Comparison of ENCODE assay signal across 23 mouse cellular contexts in genomic region chr7:29088817-29089216, GRCm38 (mm10). TPM values are rescaled to one million over a fixed set of nuclear protein-coding genes. Genes with fewer than 3 reads are reported as not detected.
DNase-seq lines count a peak whose midpoint lies in the region; ATAC-seq and TF ChIP-seq lines count a peak whose summit lies in the region.
"Had no signal": no experiment of that assay in that cellular context is flagged by ENCODE, and none has a peak within 500 bp of the region (broad histone marks: within the 10 kb centered on the region; RNA-seq: fewer than 3 reads in every experiment).

No protein-coding gene starts in this region.

- H3K27me3 ChIP-seq in forebrain, postnatal 0 days (ENCODE audit: insufficient read depth, low read length): no peaks in the 10 kb centered on the region
- no peaks in the 10 kb centered on the region for H3K27me3 ChIP-seq in forebrain, embryonic 10.5 days (ENCODE audit: poor library complexity, severe bottlenecking)
- H3K27me3 ChIP-seq in cerebellum, adult 2 months (ENCODE audit: control insufficient read depth, insufficient read depth, low read length): no peaks in the 10 kb centered on the region
- H3K27me3 ChIP-seq: limb, embryonic 12.5 days; stomach, embryonic 15.5 days had no signal

- no peak overlapping the region for H3K4me2 ChIP-seq in forebrain, postnatal 0 days (ENCODE audit: low read depth)
- H3K4me2 ChIP-seq: limb, embryonic 12.5 days; liver, embryonic 13.5 days; lung, embryonic 14.5 days; stomach, embryonic 15.5 days had no signal

- no peak overlapping the region for H3K4me3 ChIP-seq in forebrain, postnatal 0 days (ENCODE audit: low read depth, low read length)
- H3K4me3 ChIP-seq in forebrain, embryonic 10.5 days: no peak overlapping the region
- H3K4me3 ChIP-seq in cerebellum, adult 2 months (replicated peaks; ENCODE audit: insufficient read depth, low read depth, low read length): no peak overlapping the region
- H3K4me3 ChIP-seq: heart, embryonic 10.5 days; limb, embryonic 12.5 days; liver, embryonic 13.5 days; stomach, embryonic 15.5 days had no signal

- DNase-seq in forebrain, postnatal 0 days: peak; percentile 24
- DNase-seq in forebrain, embryonic 10.5 days (ENCODE audit: extremely low spot score, low spot score): no peak
- DNase-seq in left cerebral cortex, adult 18-20 months (ENCODE audit: low spot score in 2 of 2): peak; percentile 56 to 80
- no peak for DNase-seq in left cerebral cortex, postnatal 4 days
- peak; percentile 30 to 63 for DNase-seq in left cerebral cortex, adult 8-10 months (ENCODE audit: low spot score in 2 of 2)
- DNase-seq in right cerebral cortex, postnatal 25 days: peak; percentile 58
- no peak for DNase-seq in gastrocnemius, postnatal 10 days
- no peak for DNase-seq in cerebellum, adult 2 months
- DNase-seq: adrenal gland, postnatal 10 days; cerebellum, adult 11 months; cerebellum, postnatal 14 days; embryo, embryonic 11 days; heart, postnatal 10 days; kidney, adult 2 months; kidney, postnatal 25 days; liver, embryonic 13.5 days; lung, embryonic 14.5 days; lung, postnatal 4 days; retina, postnatal 1 day had no signal

- peak; percentile 32; the same call in 1 of the 2 replicates for ATAC-seq in forebrain, postnatal 0 days
- ATAC-seq: Patski had no signal

- H3K36me3 ChIP-seq in forebrain, postnatal 0 days (ENCODE audit: insufficient read depth): no peaks in the 10 kb centered on the region
- no peaks in the 10 kb centered on the region for H3K36me3 ChIP-seq in forebrain, embryonic 10.5 days (replicated peaks)
- H3K36me3 ChIP-seq: heart, embryonic 10.5 days; liver, embryonic 13.5 days; stomach, embryonic 15.5 days had no signal

- H3K9ac ChIP-seq in forebrain, postnatal 0 days: no peak overlapping the region
- H3K9ac ChIP-seq: limb, embryonic 12.5 days; liver, embryonic 13.5 days; lung, embryonic 14.5 days; stomach, embryonic 15.5 days had no signal

- 64% methylated on average over 6 of the region's 6 CpGs for WGBS in forebrain, postnatal 0 days
- 85% methylated on average over 6 of the region's 6 CpGs for WGBS in forebrain, embryonic 10.5 days
- WGBS in cerebellum, adult 2 months: 72% methylated on average over 6 of the region's 6 CpGs

- TF ChIP-seq POLR2A in cerebellum, adult 2 months (IDR thresholded peaks at IDR 0.05; ENCODE audit: borderline replicate concordance, insufficient read depth, low read length): no peak

- no peak for TF ChIP-seq CTCF in forebrain, postnatal 0 days (IDR thresholded peaks at IDR 0.05; ENCODE audit: low read depth)
- TF ChIP-seq CTCF in cerebellum, adult 2 months (IDR thresholded peaks at IDR 0.05; ENCODE audit: borderline replicate concordance, insufficient read depth, low read depth, low read length): no peak

- H3K9me3 ChIP-seq in forebrain, postnatal 0 days (ENCODE audit: low read length): no peaks in the 10 kb centered on the region
- H3K9me3 ChIP-seq in forebrain, embryonic 10.5 days: no peaks in the 10 kb centered on the region
- H3K9me3 ChIP-seq: heart, embryonic 10.5 days; limb, embryonic 12.5 days; liver, embryonic 13.5 days; stomach, embryonic 15.5 days had no signal

- H3K27ac ChIP-seq in forebrain, postnatal 0 days (ENCODE audit: low read depth, low read length): no peak overlapping the region
- H3K27ac ChIP-seq in forebrain, embryonic 10.5 days: no peak overlapping the region
- no peak overlapping the region for H3K27ac ChIP-seq in cerebellum, adult 2 months (ENCODE audit: insufficient read depth, low read length)
- H3K27ac ChIP-seq: heart, embryonic 10.5 days; liver, embryonic 13.5 days; stomach, embryonic 15.5 days had no signal

- intact Hi-C loops in left cerebral cortex, postnatal 4 days (cut with DNase I): no loop called here

- H3K4me1 ChIP-seq in forebrain, postnatal 0 days (ENCODE audit: insufficient read depth): no peaks in the 10 kb centered on the region
- peaks cover 6% of the 10 kb centered on the region; the same call in 1 of the 2 replicates for H3K4me1 ChIP-seq in forebrain, embryonic 10.5 days
- H3K4me1 ChIP-seq in cerebellum, adult 2 months (ENCODE audit: control insufficient read depth, insufficient read depth, low read length): no peaks in the 10 kb centered on the region
- H3K4me1 ChIP-seq: heart, embryonic 10.5 days; liver, embryonic 13.5 days; stomach, embryonic 15.5 days had no signal

RNA-seq across cellular contexts. Expression of gene Ryr1, which starts 36.2 kb away (rescaled TPM):
- 4.6 and 6.7 TPM in 2 replicates for total RNA-seq in forebrain, postnatal 0 days (2014; rRNA removed)
- 4.2 and 8.8 TPM in 2 replicates for polyA plus RNA-seq in forebrain, postnatal 0 days (2015; fragmentation: Nextera tagmentation; extraction: Ambion mirVana)
- polyA plus RNA-seq in forebrain, embryonic 10.5 days (2016; fragmentation: Nextera tagmentation; extraction: Ambion mirVana): 1.0 and 1.2 TPM in 2 replicates
- 1 to 10 TPM; 6.5 to 8.9 TPM for total RNA-seq in left cerebral cortex, adult 18-20 months (2021)
- total RNA-seq in left cerebral cortex, postnatal 4 days (2021): 10 to 100 TPM; 10.6 to 13.7 TPM
- 10 to 100 TPM in 1 of 4 experiments, 1 to 10 TPM in 3; 7.0 to 10.5 (median 9.2) TPM for total RNA-seq in left cerebral cortex, adult 8-10 months (2022)
- total RNA-seq in gastrocnemius, postnatal 10 days (2021): 100 to 1,000 TPM; 715 to 728 TPM
- polyA plus RNA-seq in cerebellum, adult 2 months (2012; rRNA removed): 9.5 and 12.1 TPM in 2 replicates

RNA-seq across cellular contexts. Expression of gene Rasgrp4, which starts 45.8 kb away (rescaled TPM):
- 1.8 and 4.0 TPM in 2 replicates for total RNA-seq in forebrain, postnatal 0 days (2014; rRNA removed)
- 0.84 and 1.3 TPM in 2 replicates for polyA plus RNA-seq in forebrain, postnatal 0 days (2015; fragmentation: Nextera tagmentation; extraction: Ambion mirVana)
- 0.58 and 0.88 TPM in 2 replicates for polyA plus RNA-seq in forebrain, embryonic 10.5 days (2016; fragmentation: Nextera tagmentation; extraction: Ambion mirVana)
- 1 to 10 TPM; 1.4 TPM for total RNA-seq in left cerebral cortex, adult 18-20 months (2021)
- total RNA-seq in left cerebral cortex, postnatal 4 days (2021): 1 to 10 TPM; 1.6 to 1.7 TPM
- total RNA-seq in left cerebral cortex, adult 8-10 months (2022): 1 to 10 TPM in 2 of 4 experiments, under 1 TPM in 2; 0.68 to 1.3 (median 1.1) TPM
- total RNA-seq in gastrocnemius, postnatal 10 days (2021): 1 to 10 TPM in 1 of 2 experiments, under 1 TPM in 1; 0.86 to 1.4 TPM
- polyA plus RNA-seq in cerebellum, adult 2 months (2012; rRNA removed): 1.2 and 1.5 TPM in 2 replicates

Comparison
In these comparisons a context has a peak if more than half of its experiments do, and no peak if none do; other contexts are left out.
1. DNase-seq: peak in forebrain, postnatal 0 days (single experiment), left cerebral cortex, adult 18-20 months (2 of 2), left cerebral cortex, adult 8-10 months (2 of 2) and right cerebral cortex, postnatal 25 days (single experiment); none in forebrain, embryonic 10.5 days (single experiment), left cerebral cortex, postnatal 4 days (single experiment), gastrocnemius, postnatal 10 days (single experiment) and cerebellum, adult 2 months (0 of 2).
2. RNA of gene Ryr1, which starts 36.2 kb away (total RNA-seq): 715 to 728 TPM in gastrocnemius, postnatal 10 days; 10.6 to 13.7 TPM in left cerebral cortex, postnatal 4 days, 7.0 to 10.5 TPM in left cerebral cortex, adult 8-10 months, 6.5 to 8.9 TPM in left cerebral cortex, adult 18-20 months and 4.6 to 6.7 TPM in forebrain, postnatal 0 days; every median in the first group is over 10 times any median in the second.